Mouse (Mus musculus) heart, postnatal 0 days (tissue): ENCODE results near the gene Reep3.

Source experiments
- CTCF ChIP-seq: IDR thresholded peaks from 2 replicates; pipeline ENCODE4 v1.5.1; 2016; ENCODE audit warnings: antibody characterized with exemption, control low read depth, low read depth
- EP300 ChIP-seq: IDR thresholded peaks from 2 replicates; pipeline ENCODE4 v1.6.1; 2016; ENCODE audit warnings: antibody characterized with exemption, low read depth

GRCm38 (mm10) chr10:67004527-67005042, 92.2 kb downstream of the Reep3 start:
- no peak for TF ChIP-seq CTCF
- TF ChIP-seq EP300 = no peak
